Mouse (Mus musculus) cortical plate, adult 2 months (tissue): ENCODE data around the gene Hoxb2.

Source experiments
- CTCF ChIP-seq: fragments of 200-500 bp; IDR thresholded peaks from 2 replicates; pipeline ENCODE4 v1.5.1; 2011; ENCODE audit warnings: mild to moderate bottlenecking, control low read depth, low read length; ENCODE audit not compliant: insufficient read depth; ENCODE audit errors: extremely low read depth
- POLR2A ChIP-seq: fragments of 200-500 bp; IDR thresholded peaks from 2 replicates; pipeline ENCODE4 v1.6.1; 2011; ENCODE audit warnings: mild to moderate bottlenecking, low read length, control low read depth; ENCODE audit not compliant: insufficient read depth; ENCODE audit errors: extremely low read depth

- no peak for TF ChIP-seq CTCF
- TF ChIP-seq POLR2A = no peak
These were observed 1.3 kb upstream of the Hoxb2 start for GRCm38 (mm10) chr11:96348988-96349387.
